Mouse (Mus musculus) liver, embryonic 15.5 days (tissue): ENCODE data around the gene Kazn. TPM values are rescaled to one million over a fixed set of nuclear protein-coding genes. Genes with fewer than 3 reads are reported as not detected.

Experiments used
- ATAC-seq: fragments of 200-750 bp; cut with Nextera tagmentation; 2 replicates; pipeline ENCODE4 v1.8.0; 2017; ENCODE audit warnings: moderate number of reproducible peaks, mild to moderate bottlenecking, moderate library complexity; ENCODE audit not compliant: insufficient read depth
- H3K27ac ChIP-seq: fragments of 300-500 bp; sonication (generic); replicated peaks from 2 replicates; pipeline ENCODE4 v1.5.1; 2015; ENCODE audit warnings: mild to moderate bottlenecking, inconsistent platforms
- H3K27me3 ChIP-seq: fragments of 300-500 bp; sonication (generic); 2 replicates; pipeline ENCODE4 v1.6.1; 2015; ENCODE audit warnings: mild to moderate bottlenecking, inconsistent platforms
- H3K36me3 ChIP-seq: fragments of 300-500 bp; sonication (generic); replicated peaks from 2 replicates; pipeline ENCODE4 v1.6.1; 2015; ENCODE audit warnings: moderate library complexity, mild to moderate bottlenecking, inconsistent platforms
- H3K4me1 ChIP-seq: fragments of 300-500 bp; sonication (generic); replicated peaks from 2 replicates; pipeline ENCODE4 v1.6.1; 2015; ENCODE audit warnings: inconsistent platforms
- H3K4me2 ChIP-seq: fragments of 300-500 bp; sonication (generic); 2 replicates; pipeline ENCODE4 v1.6.1; 2015; ENCODE audit warnings: moderate library complexity, mild to moderate bottlenecking, inconsistent platforms
- H3K4me3 ChIP-seq: fragments of 300-500 bp; sonication (generic); replicated peaks from 2 replicates; pipeline ENCODE4 v1.5.1; 2015; ENCODE audit warnings: mild to moderate bottlenecking, inconsistent platforms
- H3K9ac ChIP-seq: fragments of 300-500 bp; sonication (generic); 2 replicates; pipeline ENCODE4 v1.6.1; 2015; ENCODE audit warnings: moderate library complexity, mild to moderate bottlenecking, inconsistent platforms
- H3K9me3 ChIP-seq: fragments of 300-500 bp; sonication (generic); replicated peaks from 2 replicates; pipeline ENCODE4 v1.6.1; 2016; ENCODE audit warnings: inconsistent platforms
- WGBS: fragments of 180-500 bp; shearing (Covaris S2); methylation state at CpG from one replicate; pipeline ENCODE4 v1.1.7; 2015; ENCODE audit warnings: mixed read lengths; ENCODE audit not compliant: insufficient replicate concordance; 5-methylcytosine and 5-hydroxymethylcytosine counted together
- polyA plus RNA-seq: library from polyadenylated mRNA; unstranded; fragments of >200 nt; fragmentation: Nextera tagmentation; extraction: Ambion mirVana; gene quantifications from 2 replicates; pipeline ENCODE4 v1.2.1, GENCODE M21; 2015

The Kazn gene
- polyA plus RNA-seq, 1 experiment from 2014 or later: 0.70 TPM

DNA sequence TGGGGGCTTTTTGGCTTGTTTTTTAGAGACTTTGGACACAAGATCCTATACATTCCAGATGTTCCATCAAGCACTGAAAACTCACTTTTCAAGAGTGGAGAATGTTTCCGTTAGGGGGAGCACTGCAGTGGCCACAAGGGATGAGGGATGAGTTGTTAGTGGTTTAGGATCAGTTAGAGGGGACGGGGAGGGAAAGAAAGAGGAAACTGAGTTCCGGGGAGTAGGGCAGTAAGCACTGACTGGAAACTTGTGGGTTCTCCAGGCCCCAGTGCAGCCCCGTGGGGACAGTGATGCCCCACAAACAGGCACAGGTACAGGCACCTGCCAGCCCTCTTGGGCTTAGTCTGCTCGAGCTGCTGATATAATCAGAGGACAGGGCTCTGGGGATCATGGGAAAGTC lies 99.5 kb downstream of the Kazn start:
- H3K27ac ChIP-seq: no peak overlapping the region
- H3K9ac ChIP-seq: no peak overlapping the region
- ATAC-seq: no peak
- H3K27me3 ChIP-seq: no peaks in the 10 kb centered on the region
- no peaks in the 10 kb centered on the region for H3K9me3 ChIP-seq
- 37% methylated on average over 5 of the region's 5 CpGs for WGBS
- no peak overlapping the region for H3K4me3 ChIP-seq
- H3K4me1 ChIP-seq: no peaks in the 10 kb centered on the region
- H3K36me3 ChIP-seq: no peaks in the 10 kb centered on the region
- no peak overlapping the region for H3K4me2 ChIP-seq

DNA sequence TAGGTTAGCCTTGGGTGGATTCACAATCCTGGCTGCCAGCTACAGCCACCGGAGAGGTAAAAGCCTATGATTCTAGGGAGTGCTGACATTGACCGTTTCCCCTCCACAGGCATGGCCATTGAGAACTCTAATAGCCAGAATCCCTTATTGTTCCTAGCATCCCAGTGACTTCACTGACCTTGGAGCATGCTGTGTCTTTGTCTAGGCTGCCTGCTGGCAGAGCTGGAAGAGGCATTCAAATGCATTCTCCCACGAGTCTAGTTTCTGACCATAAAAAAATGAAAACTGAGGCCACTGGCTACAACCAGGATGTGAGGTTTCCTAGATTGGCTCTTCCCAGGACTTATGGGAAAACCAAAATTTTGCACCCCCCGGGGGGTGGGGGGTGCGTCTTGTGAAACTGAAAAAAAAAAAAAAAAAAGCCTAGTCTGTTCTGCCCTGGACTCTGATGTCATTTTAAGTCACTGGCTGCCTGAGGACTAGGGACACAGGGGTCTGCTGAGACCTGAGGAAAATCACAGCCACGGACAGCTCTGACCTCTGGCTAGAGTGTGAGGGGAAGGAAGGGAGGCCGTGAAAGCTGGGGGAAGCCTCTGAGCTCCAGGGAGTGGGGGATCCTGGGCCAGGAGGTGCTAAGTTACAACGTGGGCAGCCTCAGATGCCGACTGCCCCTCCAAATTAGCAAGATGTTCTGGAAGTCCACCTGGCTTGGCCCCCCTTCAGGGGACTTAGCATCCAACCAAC lies 100.7 kb downstream of the Kazn start:
- Histone ChIP-seq H3K9me3 (no peaks in the 10 kb centered on the region), H3K9ac (no peak overlapping the region), H3K27me3 (no peaks in the 10 kb centered on the region), H3K36me3 (no peaks in the 10 kb centered on the region), H3K4me1 (no peaks in the 10 kb centered on the region), H3K27ac (no peak overlapping the region), H3K4me2 (no peak overlapping the region), H3K4me3 (no peak overlapping the region)
- 52% methylated on average over 9 of the region's 9 CpGs for WGBS
- ATAC-seq: no peak

- Histone ChIP-seq H3K36me3 (no peaks in the 10 kb centered on the region), H3K4me2 (no peak overlapping the region), H3K4me3 (no peak overlapping the region), H3K9ac (no peak overlapping the region), H3K27me3 (no peaks in the 10 kb centered on the region), H3K27ac (no peak overlapping the region), H3K4me1 (no peaks in the 10 kb centered on the region), H3K9me3 (no peaks in the 10 kb centered on the region)
- 72% methylated on average over 10 of the region's 10 CpGs for WGBS
- ATAC-seq: no peak
Measured at GRCm38 (mm10) chr4:142136766-142137503, 102.3 kb downstream of the Kazn start.

DNA sequence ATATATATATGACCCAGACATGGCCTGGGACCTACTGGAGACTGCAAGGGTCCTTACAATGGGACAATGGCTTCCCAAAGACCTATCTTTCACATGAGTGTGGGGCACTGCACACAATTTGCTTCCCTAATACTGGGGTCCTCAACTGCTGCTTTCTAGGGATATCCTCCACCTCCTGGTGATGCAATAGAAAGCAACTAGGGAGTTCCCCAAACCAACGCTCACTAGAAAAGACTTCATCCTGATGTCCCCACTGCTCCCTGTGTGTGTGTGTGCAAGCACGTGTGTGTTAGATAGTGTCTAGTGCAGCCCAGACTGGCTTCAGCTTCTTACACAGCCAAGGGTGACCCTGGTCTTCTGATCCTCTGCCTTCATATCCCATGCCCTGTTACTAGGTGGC lies 103.7 kb downstream of the Kazn start:
- ATAC-seq: no peak
- H3K27me3 ChIP-seq: no peaks in the 10 kb centered on the region
- no peak overlapping the region for H3K27ac ChIP-seq
- H3K4me3 ChIP-seq: no peak overlapping the region
- H3K4me1 ChIP-seq: no peaks in the 10 kb centered on the region
- no peaks in the 10 kb centered on the region for H3K36me3 ChIP-seq
- H3K4me2 ChIP-seq: no peak overlapping the region
- WGBS: 58% methylated on average over 2 of the region's 2 CpGs
- H3K9ac ChIP-seq: no peak overlapping the region
- no peaks in the 10 kb centered on the region for H3K9me3 ChIP-seq

- Histone ChIP-seq H3K9ac (no peak overlapping the region), H3K4me3 (no peak overlapping the region), H3K27me3 (no peaks in the 10 kb centered on the region), H3K4me2 (no peak overlapping the region), H3K4me1 (no peaks in the 10 kb centered on the region), H3K27ac (no peak overlapping the region), H3K9me3 (no peaks in the 10 kb centered on the region), H3K36me3 (no peaks in the 10 kb centered on the region)
- 57% methylated on average over 5 of the region's 5 CpGs for WGBS
- no peak for ATAC-seq
Measured at GRCm38 (mm10) chr4:142130162-142130561, 109.0 kb downstream of the Kazn start.

- Histone ChIP-seq H3K9me3 (no peaks in the 10 kb centered on the region), H3K27ac (no peak overlapping the region), H3K9ac (no peak overlapping the region), H3K4me1 (no peaks in the 10 kb centered on the region), H3K4me2 (no peak overlapping the region), H3K4me3 (no peak overlapping the region), H3K36me3 (no peaks in the 10 kb centered on the region), H3K27me3 (no peaks in the 10 kb centered on the region)
- 29% methylated on average over 6 of the region's 6 CpGs for WGBS
- no peak for ATAC-seq
Measured at GRCm38 (mm10) chr4:142127275-142127788, 111.9 kb downstream of the Kazn start.

DNA sequence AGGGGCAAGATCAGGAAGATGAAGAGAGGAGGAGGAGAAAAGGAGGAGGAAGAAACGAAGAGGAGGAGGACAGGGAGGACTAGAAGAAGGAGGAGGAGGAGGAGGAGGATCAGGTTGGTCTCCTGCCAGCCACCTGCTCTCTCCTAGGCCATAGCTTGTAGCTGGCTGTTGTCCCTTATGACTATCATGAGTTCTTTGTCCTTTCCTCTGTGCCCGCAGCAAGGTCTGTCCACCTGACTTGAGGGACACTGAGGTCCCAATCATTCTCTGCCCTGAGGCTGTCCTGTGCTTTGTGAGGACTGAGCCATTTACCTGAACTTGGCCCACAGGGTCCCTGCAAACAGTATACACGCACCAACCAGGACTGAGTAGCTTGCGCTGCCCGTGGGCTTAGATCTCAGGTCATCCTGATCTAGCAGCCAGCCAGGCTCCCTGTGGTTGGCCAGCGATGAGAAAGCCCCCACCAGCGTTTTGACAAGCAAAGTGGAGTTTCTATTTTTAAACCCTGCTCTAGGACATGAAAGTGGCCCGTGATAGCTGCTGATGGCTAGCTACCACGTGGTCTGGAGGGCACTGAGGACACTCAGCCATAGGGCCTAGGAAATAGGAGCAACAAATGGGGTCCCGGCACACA lies 112.4 kb downstream of the Kazn start:
- WGBS: 26% methylated on average over 10 of the region's 10 CpGs
- H3K9ac ChIP-seq: no peak overlapping the region

DNA sequence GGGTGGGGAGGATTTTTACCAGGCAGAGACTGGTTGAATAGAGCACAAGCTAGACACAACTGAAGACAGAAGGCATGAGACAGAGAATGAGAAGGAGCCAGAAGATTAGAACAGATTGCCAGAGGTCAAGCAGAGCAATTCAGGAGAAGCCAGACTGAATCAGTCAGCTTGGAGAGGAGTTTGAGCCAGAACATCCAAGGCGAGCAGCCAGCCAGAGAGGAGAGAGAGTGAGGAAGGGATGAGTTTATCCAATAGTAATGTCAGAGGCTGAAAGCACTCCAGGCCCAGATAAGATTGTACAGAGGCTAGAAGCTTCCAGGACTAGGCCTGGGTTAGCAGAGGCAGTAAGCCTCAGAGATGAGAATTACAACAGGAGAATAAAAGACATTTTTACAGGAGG lies 118.0 kb downstream of the Kazn start:
- Histone ChIP-seq H3K4me3 (no peak overlapping the region), H3K4me2 (no peak overlapping the region), H3K9me3 (no peaks in the 10 kb centered on the region), H3K27me3 (no peaks in the 10 kb centered on the region), H3K4me1 (no peaks in the 10 kb centered on the region), H3K27ac (no peak overlapping the region), H3K9ac (no peak overlapping the region), H3K36me3 (no peaks in the 10 kb centered on the region)
- ATAC-seq: no peak
- WGBS: 50% methylated on average over 1 of the region's 1 CpGs

More for the DNA sequence above, 112.4 kb downstream of the Kazn start:
- Histone ChIP-seq H3K4me1 (no peaks in the 10 kb centered on the region), H3K4me2 (no peak overlapping the region), H3K36me3 (no peaks in the 10 kb centered on the region), H3K4me3 (no peak overlapping the region), H3K27me3 (no peaks in the 10 kb centered on the region), H3K9me3 (no peaks in the 10 kb centered on the region), H3K27ac (no peak overlapping the region)
- no peak for ATAC-seq

DNA sequence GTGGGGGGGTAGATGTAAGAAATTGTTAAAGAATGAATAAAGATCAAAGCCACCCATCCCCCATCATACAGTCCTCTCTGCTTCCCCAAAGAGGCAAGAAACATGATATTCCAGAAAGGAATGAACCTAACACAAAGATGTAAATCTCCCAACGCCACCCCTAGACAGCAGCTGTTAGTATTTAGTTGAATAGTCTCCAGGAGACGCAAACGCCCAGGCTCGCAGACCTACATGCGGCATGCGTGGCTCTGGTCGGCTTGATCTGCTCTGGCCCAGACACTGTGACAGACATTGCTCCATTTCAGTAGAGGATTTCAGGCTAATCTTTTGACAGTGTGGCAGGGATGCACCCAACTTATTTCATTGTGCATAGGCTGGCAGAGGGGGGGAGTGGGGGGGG lies 120.7 kb downstream of the Kazn start:
- H3K9me3 ChIP-seq: no peaks in the 10 kb centered on the region
- 69% methylated on average over 7 of the region's 7 CpGs for WGBS

GRCm38 (mm10) chr4:142117993-142118392 lies 121.2 kb downstream of the Kazn start:
- Histone ChIP-seq H3K9me3 (no peaks in the 10 kb centered on the region), H3K4me3 (no peak overlapping the region), H3K4me1 (no peaks in the 10 kb centered on the region), H3K36me3 (no peaks in the 10 kb centered on the region), H3K4me2 (no peak overlapping the region), H3K9ac (no peak overlapping the region), H3K27me3 (no peaks in the 10 kb centered on the region; the same call in 1 of the 2 replicates), H3K27ac (no peak overlapping the region)
- ATAC-seq: no peak
- whole genome bisulfite sequencing: 62% methylated on average over 12 of the region's 12 CpGs

More for the DNA sequence above, 120.7 kb downstream of the Kazn start:
- H3K27ac ChIP-seq: no peak overlapping the region
- H3K4me1 ChIP-seq: no peaks in the 10 kb centered on the region
- H3K4me2 ChIP-seq: no peak overlapping the region
- H3K9ac ChIP-seq: no peak overlapping the region
- no peak overlapping the region for H3K4me3 ChIP-seq
- no peaks in the 10 kb centered on the region; the same call in 1 of the 2 replicates for H3K27me3 ChIP-seq
- ATAC-seq: no peak
- H3K36me3 ChIP-seq: no peaks in the 10 kb centered on the region

GRCm38 (mm10) chr4:142113306-142113705 lies 125.9 kb downstream of the Kazn start:
- Histone ChIP-seq H3K9me3 (no peaks in the 10 kb centered on the region), H3K36me3 (no peaks in the 10 kb centered on the region), H3K4me3 (no peak overlapping the region), H3K27me3 (no peaks in the 10 kb centered on the region; the same call in 1 of the 2 replicates), H3K4me1 (no peaks in the 10 kb centered on the region), H3K4me2 (no peak overlapping the region), H3K27ac (no peak overlapping the region), H3K9ac (no peak overlapping the region)
- WGBS: 21% methylated on average over 8 of the region's 8 CpGs
- no peak for ATAC-seq
